Mouse (Mus musculus) heart, embryonic 15.5 days (tissue): ENCODE measurements at regions not wholly inside any gene's neighbourhood (a gene's known extent, or its start where the extent isn't known, plus 50 kb on each side); places are given as distances from the start of the nearest gene placed in this dataset.
"Not testable (repeated sequence)": the region's sequence is repeated elsewhere in the genome, so short reads cannot be mapped to it uniquely, and the experiment has no call there.

ENCODE experiments used
- ATAC-seq: fragments of 200-750 bp; cut with Nextera tagmentation; replicated peaks from 2 replicates; pipeline ENCODE4 v1.8.0; 2017; ENCODE audit warnings: low read depth, moderate TSS enrichment; ENCODE audit not compliant: insufficient number of reproducible peaks, insufficient read depth, low FRiP score
- H3K27ac ChIP-seq: fragments of 300-500 bp; sonication (generic); 2 replicates; pipeline ENCODE4 v1.5.1; 2015; ENCODE audit warnings: mild to moderate bottlenecking, inconsistent platforms
- H3K27me3 ChIP-seq: fragments of 300-500 bp; sonication (generic); 2 replicates; pipeline ENCODE4 v1.6.1; 2015; ENCODE audit warnings: inconsistent platforms
- H3K36me3 ChIP-seq: fragments of 300-500 bp; sonication (generic); 2 replicates; pipeline ENCODE4 v1.6.1; 2015; ENCODE audit warnings: mild to moderate bottlenecking, inconsistent platforms
- H3K4me1 ChIP-seq: fragments of 300-500 bp; sonication (generic); replicated peaks from 2 replicates; pipeline ENCODE4 v1.6.1; 2015; ENCODE audit warnings: inconsistent platforms
- H3K4me2 ChIP-seq: fragments of 300-500 bp; sonication (generic); 2 replicates; pipeline ENCODE4 v1.6.1; 2015; ENCODE audit warnings: inconsistent platforms, mild to moderate bottlenecking, moderate library complexity
- H3K4me3 ChIP-seq: fragments of 300-500 bp; sonication (generic); 2 replicates; pipeline ENCODE4 v1.5.1; 2015; ENCODE audit warnings: mild to moderate bottlenecking, inconsistent platforms
- H3K9ac ChIP-seq: fragments of 300-500 bp; sonication (generic); 2 replicates; pipeline ENCODE4 v1.6.1; 2015; ENCODE audit warnings: mild to moderate bottlenecking, inconsistent platforms
- H3K9me3 ChIP-seq: fragments of 300-500 bp; sonication (generic); replicated peaks from 2 replicates; pipeline ENCODE4 v1.6.1; 2016; ENCODE audit warnings: inconsistent platforms
- whole genome bisulfite sequencing: fragments of 180-500 bp; shearing (Covaris S2); methylation state at CpG from one replicate; pipeline ENCODE4 v1.1.7; 2015; ENCODE audit warnings: mixed read lengths; 5-methylcytosine and 5-hydroxymethylcytosine counted together

GRCm38 (mm10) chr3:117061831-117062230, 93.0 kb upstream of the Palmd start:
- Histone ChIP-seq H3K4me1 (0 out of 2 replicates have a peak, but pooled peaks cover 2% of the 10 kb centered on the region), H3K27me3 (no peaks in the 10 kb centered on the region), H3K9me3 (no peaks in the 10 kb centered on the region), H3K27ac (no peak overlapping the region), H3K4me2 (no peak overlapping the region), H3K36me3 (no peaks in the 10 kb centered on the region), H3K9ac (no peak overlapping the region), H3K4me3 (no peak overlapping the region)
- no peak for ATAC-seq
- 89% methylated on average over 1 of the region's 1 CpGs for WGBS

DNA sequence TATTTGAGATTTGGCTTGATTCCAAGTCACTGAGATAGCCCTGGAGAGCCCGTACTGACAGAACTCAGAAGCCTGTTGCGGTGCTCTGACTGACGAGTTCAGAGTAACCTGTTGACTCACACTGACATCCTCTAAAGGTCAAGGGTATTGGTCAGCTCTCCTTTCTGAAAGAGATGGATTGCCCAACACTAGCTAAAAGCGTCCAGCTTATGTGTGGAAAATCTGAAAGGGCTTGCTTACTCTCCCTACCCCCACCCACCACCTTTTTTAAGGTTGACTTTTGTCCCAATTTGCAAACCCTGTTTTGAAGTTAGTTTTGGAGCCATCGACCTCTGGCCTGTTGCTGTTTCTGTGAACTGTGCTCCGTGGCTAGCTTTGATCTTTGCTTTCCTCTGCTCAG, 92.4 kb upstream of the Palmd start:
- no peak for ATAC-seq
- WGBS: 44% methylated on average over 6 of the region's 6 CpGs
- no peaks in the 10 kb centered on the region for H3K36me3 ChIP-seq

GRCm38 (mm10) chr3:117054711-117055110, 85.9 kb upstream of the Palmd start:
- not testable (repeated sequence) for ATAC-seq, H3K4me1 ChIP-seq, H3K9ac ChIP-seq, H3K4me2 ChIP-seq, H3K27me3 ChIP-seq, H3K27ac ChIP-seq, H3K9me3 ChIP-seq, H3K36me3 ChIP-seq, H3K4me3 ChIP-seq
- WGBS: 70% methylated on average over 3 of the region's 3 CpGs

More for the DNA sequence above, 92.4 kb upstream of the Palmd start:
- Histone ChIP-seq H3K4me2 (no peak overlapping the region), H3K27me3 (no peaks in the 10 kb centered on the region), H3K9me3 (no peaks in the 10 kb centered on the region), H3K9ac (no peak overlapping the region), H3K4me1 (0 out of 2 replicates have a peak, but pooled peaks cover 2% of the 10 kb centered on the region), H3K4me3 (no peak overlapping the region), H3K27ac (no peak overlapping the region)

DNA sequence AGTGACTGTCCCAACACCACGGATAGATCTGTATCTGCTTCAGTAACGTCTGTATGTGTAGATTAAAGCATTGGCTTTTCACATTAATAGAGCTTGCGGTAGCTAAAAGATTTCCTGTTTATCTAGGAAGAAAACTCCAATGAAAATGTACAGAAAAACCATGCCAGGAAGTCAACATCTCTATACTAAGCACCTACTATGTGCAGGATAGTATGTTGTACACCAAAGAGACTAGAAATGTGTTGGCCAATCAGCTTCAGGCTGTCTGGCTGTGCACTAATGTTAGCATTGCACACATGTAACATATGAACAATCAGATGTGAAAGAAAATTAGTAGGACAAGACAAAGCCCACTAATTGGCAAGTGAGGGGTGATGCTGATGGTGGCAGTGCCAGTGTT, 82.6 kb upstream of the Palmd start:
- H3K27me3 ChIP-seq: no peaks in the 10 kb centered on the region
- H3K9me3 ChIP-seq: no peaks in the 10 kb centered on the region
- no peaks in the 10 kb centered on the region for H3K36me3 ChIP-seq
- WGBS: 70% methylated on average over 3 of the region's 3 CpGs
- H3K9ac ChIP-seq: no peak overlapping the region
- H3K4me1 ChIP-seq: no peaks in the 10 kb centered on the region
- ATAC-seq: no peak
- H3K4me3 ChIP-seq: no peak overlapping the region
- no peak overlapping the region for H3K27ac ChIP-seq
- H3K4me2 ChIP-seq: no peak overlapping the region

DNA sequence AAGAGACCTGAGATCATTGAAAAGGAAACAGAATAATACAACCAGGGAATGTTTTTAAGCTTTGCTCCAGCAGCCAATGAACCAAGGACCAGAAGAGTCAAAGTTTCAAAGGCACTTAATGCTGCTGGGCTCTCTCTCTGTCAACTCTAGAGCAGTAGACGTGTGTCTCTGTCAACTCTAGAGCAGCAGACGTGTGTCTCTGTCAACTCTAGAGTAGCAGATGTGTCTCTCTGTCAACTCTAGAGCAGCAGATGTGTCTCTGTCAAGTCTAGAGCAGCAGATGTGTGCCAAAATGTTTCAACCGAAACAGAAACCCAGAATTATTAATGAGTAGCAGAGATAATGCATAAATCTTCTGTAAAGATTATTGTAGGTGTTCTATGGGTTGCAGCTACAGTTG, 82.1 kb upstream of the Palmd start:
- no peak overlapping the region for H3K4me3 ChIP-seq
- H3K9ac ChIP-seq: no peak overlapping the region
- H3K4me2 ChIP-seq: no peak overlapping the region
- WGBS: 49% methylated on average over 3 of the region's 3 CpGs
- no peaks in the 10 kb centered on the region for H3K36me3 ChIP-seq
- H3K27ac ChIP-seq: no peak overlapping the region
- H3K4me1 ChIP-seq: no peaks in the 10 kb centered on the region
- no peaks in the 10 kb centered on the region for H3K27me3 ChIP-seq
- ATAC-seq: no peak
- no peaks in the 10 kb centered on the region for H3K9me3 ChIP-seq

DNA sequence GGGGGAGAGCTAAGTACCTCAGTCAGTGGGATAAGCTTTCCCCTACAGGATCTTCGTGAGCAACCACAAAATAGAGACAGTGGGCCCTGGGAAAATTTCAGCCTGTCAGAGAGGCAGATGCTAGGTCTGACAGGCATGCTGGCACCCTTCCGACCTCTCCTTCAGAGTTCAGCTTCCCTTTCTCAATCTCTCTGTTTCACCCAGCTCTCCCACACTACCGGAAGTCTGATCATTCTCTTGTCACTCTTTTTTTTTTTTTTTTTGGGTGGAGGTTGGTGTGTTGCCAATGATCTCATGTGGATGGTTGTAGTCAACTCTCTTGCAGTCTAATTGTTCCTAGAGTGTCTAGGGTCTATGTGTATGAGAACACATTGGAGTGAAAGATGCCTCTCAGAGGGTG, 80.6 kb upstream of the Palmd start:
- Histone ChIP-seq H3K36me3 (no peaks in the 10 kb centered on the region), H3K27ac (no peak overlapping the region), H3K4me2 (no peak overlapping the region), H3K4me3 (no peak overlapping the region), H3K9me3 (no peaks in the 10 kb centered on the region), H3K9ac (no peak overlapping the region), H3K4me1 (0 out of 2 replicates have a peak, but pooled peaks cover under 1% of the 10 kb centered on the region), H3K27me3 (no peaks in the 10 kb centered on the region)
- 53% methylated on average over 3 of the region's 3 CpGs for WGBS
- no peak for ATAC-seq

DNA sequence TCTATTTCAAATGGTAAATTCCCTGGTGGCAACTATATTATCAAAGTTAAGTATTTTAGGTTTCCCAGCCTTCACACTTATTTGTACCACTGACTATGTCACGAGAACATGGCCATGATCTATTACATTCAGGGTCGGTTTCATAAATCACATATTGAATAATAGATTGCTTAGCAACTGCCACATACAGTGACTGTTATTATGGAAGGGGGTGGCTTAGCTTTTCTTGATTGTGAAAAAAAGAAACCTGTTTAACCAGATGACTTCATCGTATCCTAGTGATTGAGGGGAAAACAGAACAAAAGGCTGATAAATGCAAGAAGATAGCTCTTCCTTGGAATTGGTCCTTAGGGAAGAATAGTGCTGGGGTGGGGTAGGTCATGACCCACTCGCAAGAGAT, 76.0 kb upstream of the Palmd start:
- H3K9ac ChIP-seq: no peak overlapping the region
- no peaks in the 10 kb centered on the region for H3K36me3 ChIP-seq
- H3K4me3 ChIP-seq: no peak overlapping the region
- H3K27me3 ChIP-seq: no peaks in the 10 kb centered on the region
- no peaks in the 10 kb centered on the region for H3K9me3 ChIP-seq
- no peak overlapping the region for H3K4me2 ChIP-seq
- no peak overlapping the region for H3K27ac ChIP-seq
- no peak for ATAC-seq
- 0 out of 2 replicates have a peak, but pooled peaks cover 5% of the 10 kb centered on the region for H3K4me1 ChIP-seq
- WGBS: 68% methylated on average over 4 of the region's 4 CpGs

DNA sequence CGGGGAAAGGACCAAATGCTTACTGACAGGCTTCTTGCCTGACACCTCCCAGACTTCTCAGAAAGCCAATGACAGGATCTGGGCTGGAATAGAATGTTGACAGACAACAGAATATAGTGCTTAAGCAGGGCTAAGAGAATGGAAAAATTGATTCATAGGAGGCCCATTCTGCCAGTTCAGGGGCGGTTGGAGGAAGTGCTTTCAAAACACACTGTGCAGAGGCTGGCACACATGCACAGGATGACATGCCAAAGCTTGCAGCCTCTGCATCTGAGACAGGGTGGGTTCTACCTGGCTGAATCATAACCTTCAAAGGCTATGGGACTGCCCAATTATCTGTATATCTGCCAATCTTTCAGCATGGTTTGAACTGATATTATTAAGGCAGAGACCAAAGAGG, 75.5 kb upstream of the Palmd start:
- Histone ChIP-seq H3K4me3 (no peak overlapping the region), H3K4me2 (no peak overlapping the region), H3K27ac (peak overlapping the region; percentile 33; the same call in 1 of the 2 replicates), H3K27me3 (no peaks in the 10 kb centered on the region), H3K36me3 (no peaks in the 10 kb centered on the region), H3K4me1 (0 out of 2 replicates have a peak, but pooled peaks cover 5% of the 10 kb centered on the region), H3K9me3 (no peaks in the 10 kb centered on the region), H3K9ac (no peak overlapping the region)
- peak; percentile 74 for ATAC-seq
- WGBS: 25% methylated on average over 2 of the region's 2 CpGs

DNA sequence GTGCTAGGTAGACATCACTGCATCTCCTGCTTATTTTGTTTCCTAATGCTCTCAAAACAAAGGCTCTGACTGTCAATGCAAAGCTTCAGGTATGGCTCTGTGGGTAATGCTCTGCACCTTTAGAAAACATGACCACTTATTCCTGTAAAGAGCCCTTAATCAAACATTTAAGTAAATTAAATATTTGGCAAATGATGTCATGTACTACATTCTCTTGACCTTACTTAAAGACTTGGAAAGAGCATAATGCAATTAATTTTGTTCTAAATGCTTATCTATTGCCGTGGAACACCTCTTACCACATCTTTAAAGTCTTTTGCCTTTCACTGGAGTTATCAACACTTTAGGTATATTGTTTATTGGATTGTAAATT, 70.1 kb upstream of the Palmd start:
- Histone ChIP-seq H3K9ac (no peak overlapping the region), H3K9me3 (no peaks in the 10 kb centered on the region), H3K4me1 (no peaks in the 10 kb centered on the region), H3K4me3 (no peak overlapping the region), H3K4me2 (no peak overlapping the region), H3K27ac (0 out of 2 replicates have a peak overlapping the region, but pooled peaks have one; percentile 2), H3K36me3 (no peaks in the 10 kb centered on the region), H3K27me3 (no peaks in the 10 kb centered on the region)
- ATAC-seq: no peak
- WGBS: 48% methylated on average over 1 of the region's 1 CpGs

DNA sequence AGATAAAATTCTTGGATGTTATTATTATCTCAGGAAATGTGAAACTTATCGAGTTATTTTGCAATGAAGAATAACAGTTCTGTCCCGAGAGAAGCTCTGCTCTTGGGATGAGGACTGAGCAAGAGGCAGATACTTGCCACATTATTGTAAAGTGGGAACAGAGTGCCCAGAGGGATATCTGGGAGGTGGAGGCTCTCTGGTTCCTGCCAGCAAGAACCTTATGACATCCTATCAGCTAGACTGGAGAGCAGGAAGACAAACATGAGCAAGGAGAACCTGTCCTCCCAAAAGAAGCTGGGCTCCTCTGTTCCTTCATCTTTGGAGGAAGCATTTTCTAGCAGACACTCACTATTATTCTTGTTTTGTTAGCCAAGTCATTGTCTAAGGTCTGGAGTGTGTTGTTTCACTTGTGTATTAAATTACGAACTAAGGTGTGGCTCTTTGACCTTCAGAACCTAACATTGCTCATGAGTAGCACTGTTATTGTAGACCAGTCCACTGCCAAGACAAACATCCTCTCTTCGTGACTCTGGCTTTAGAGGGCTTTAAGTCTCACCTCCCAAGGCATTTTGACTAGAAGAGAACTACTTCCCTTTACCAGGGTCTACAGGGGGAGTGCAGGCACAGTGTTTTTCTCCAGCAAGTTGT, 69.6 kb upstream of the Palmd start:
- Histone ChIP-seq H3K9ac (no peak overlapping the region), H3K27me3 (no peaks in the 10 kb centered on the region), H3K27ac (peak overlapping the region; percentile 2; the same call in 1 of the 2 replicates), H3K4me1 (no peaks in the 10 kb centered on the region), H3K9me3 (no peaks in the 10 kb centered on the region), H3K4me3 (no peak overlapping the region), H3K4me2 (no peak overlapping the region), H3K36me3 (no peaks in the 10 kb centered on the region)
- ATAC-seq: peak; percentile 82
- WGBS: 47% methylated on average over 4 of the region's 4 CpGs
